Mouse (Mus musculus) lung, embryonic 14.5 days (tissue): ENCODE measurements around the gene Kif13a. TPM values are rescaled to one million over a fixed set of nuclear protein-coding genes. Genes with fewer than 3 reads are reported as not detected.

Experiments
- ATAC-seq: fragments of 200-750 bp; cut with Nextera tagmentation; 2 replicates; pipeline ENCODE4 v1.8.0; 2017; ENCODE audit warnings: mild to moderate bottlenecking, moderate TSS enrichment, moderate library complexity; ENCODE audit not compliant: insufficient read depth
- DNase-seq: peaks from one replicate; pipeline ENCODE4 v3.0.0-alpha.2; 2015
- H3K27ac ChIP-seq: fragments of 300-500 bp; sonication (generic); 2 replicates; pipeline ENCODE4 v1.5.1; 2014; ENCODE audit warnings: low read depth, mild to moderate bottlenecking, moderate library complexity
- H3K27me3 ChIP-seq: fragments of 300-500 bp; sonication (generic); 2 replicates; pipeline ENCODE4 v1.6.1; 2014; ENCODE audit warnings: low read length, control low read depth; ENCODE audit not compliant: insufficient read depth
- H3K36me3 ChIP-seq: fragments of 300-500 bp; sonication (generic); 2 replicates; pipeline ENCODE4 v1.6.1; 2014; ENCODE audit warnings: control low read depth; ENCODE audit not compliant: insufficient read depth
- H3K4me1 ChIP-seq: fragments of 300-500 bp; sonication (generic); 2 replicates; pipeline ENCODE4 v1.6.1; 2014; ENCODE audit warnings: antibody characterized with exemption, control low read depth; ENCODE audit not compliant: insufficient read depth
- H3K4me2 ChIP-seq: fragments of 300-500 bp; sonication (generic); 2 replicates; pipeline ENCODE4 v1.6.1; 2014; ENCODE audit warnings: mild to moderate bottlenecking
- H3K4me3 ChIP-seq: fragments of 300-500 bp; sonication (generic); 2 replicates; pipeline ENCODE4 v1.5.1; 2014; ENCODE audit warnings: low read depth, low read length
- H3K9ac ChIP-seq: fragments of 300-500 bp; sonication (generic); 2 replicates; pipeline ENCODE4 v1.6.1; 2014
- H3K9me3 ChIP-seq: fragments of 300-500 bp; sonication (generic); 2 replicates; pipeline ENCODE4 v1.6.1; 2016; ENCODE audit warnings: low read depth, low read length, control low read depth
- CTCF ChIP-seq: IDR thresholded peaks from 2 replicates; pipeline ENCODE4 v1.5.1; 2016; ENCODE audit warnings: antibody characterized with exemption, low read depth
- WGBS: fragments of 180-500 bp; shearing (Covaris S2); extraction: QIAGEN DNeasy Blood & Tissue Kit; methylation state at CpG from one replicate; pipeline ENCODE4 v1.1.7; 2014; 5-methylcytosine and 5-hydroxymethylcytosine counted together
- polyA plus RNA-seq: library from polyadenylated mRNA; unstranded; fragments of >200 nt; fragmentation: Nextera tagmentation; extraction: Ambion mirVana; gene quantifications from 2 replicates; pipeline ENCODE4 v1.2.1, GENCODE M21; 2014

Kif13a gene
- polyA plus RNA-seq, 1 experiment from 2014 or later: 40.4 TPM

DNA sequence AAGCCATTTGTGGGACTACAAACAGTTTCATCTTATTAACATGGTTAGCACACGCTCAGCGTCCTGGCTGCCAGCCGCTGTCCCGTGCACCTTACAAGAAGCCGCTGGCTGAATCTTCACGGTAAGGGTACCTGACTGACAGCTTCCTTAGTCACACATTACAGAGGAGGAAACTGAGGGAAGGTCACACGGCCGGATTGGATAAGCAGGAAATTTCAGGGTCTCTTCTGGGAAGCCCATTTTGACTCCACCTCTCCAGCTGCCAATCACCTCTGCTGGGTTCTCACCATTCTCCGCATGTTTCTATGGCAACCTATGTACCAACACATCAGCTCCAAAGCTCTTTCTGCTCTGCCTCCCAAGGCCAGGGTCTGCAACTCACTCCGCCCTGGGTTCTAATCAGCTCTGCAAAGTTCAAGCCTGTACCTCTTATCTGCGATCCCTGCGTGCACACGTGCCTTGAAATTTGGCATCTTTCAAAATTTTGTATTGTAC is 109.9 kb downstream of the Kif13a start:
- Histone ChIP-seq H3K9ac (no peak overlapping the region), H3K9me3 (no peaks in the 10 kb centered on the region), H3K4me2 (no peak overlapping the region), H3K4me1 (no peaks in the 10 kb centered on the region), H3K27ac (no peak overlapping the region), H3K27me3 (no peaks in the 10 kb centered on the region), H3K4me3 (no peak overlapping the region), H3K36me3 (peaks cover 53% of the 10 kb centered on the region)
- no peak for ATAC-seq
- 68% methylated on average over 13 of the region's 13 CpGs for WGBS
- no peak for DNase-seq
- TF ChIP-seq CTCF: no peak

- 29% methylated on average over 8 of the region's 8 CpGs for WGBS
- TF ChIP-seq CTCF: peak; percentile 15; the same call in 1 of the 2 replicates
- H3K9me3 ChIP-seq: no peaks in the 10 kb centered on the region
- H3K27ac ChIP-seq: no peak overlapping the region
- H3K4me2 ChIP-seq: no peak overlapping the region
- peaks cover 50% of the 10 kb centered on the region for H3K36me3 ChIP-seq
- ATAC-seq (no peak), DNase-seq (no peak)
- no peaks in the 10 kb centered on the region for H3K27me3 ChIP-seq
- H3K4me1 ChIP-seq: no peaks in the 10 kb centered on the region
- no peak overlapping the region for H3K9ac ChIP-seq
- no peak overlapping the region for H3K4me3 ChIP-seq
These were observed 110.4 kb downstream of the Kif13a start for GRCm38 (mm10) chr13:46819202-46819728.

GRCm38 (mm10) chr13:46818374-46818773 is 111.3 kb downstream of the Kif13a start:
- WGBS: 47% methylated on average over 9 of the region's 9 CpGs
- Histone ChIP-seq H3K27me3 (no peaks in the 10 kb centered on the region), H3K36me3 (peaks cover 50% of the 10 kb centered on the region), H3K4me2 (no peak overlapping the region), H3K4me1 (no peaks in the 10 kb centered on the region), H3K9me3 (no peaks in the 10 kb centered on the region), H3K4me3 (no peak overlapping the region), H3K27ac (no peak overlapping the region), H3K9ac (no peak overlapping the region)
- TF ChIP-seq CTCF: no peak
- DNase-seq: peak; percentile 37
- ATAC-seq: no peak

- no peak for DNase-seq
- ATAC-seq: no peak
- no peak overlapping the region for H3K4me3 ChIP-seq
- H3K9ac ChIP-seq: no peak overlapping the region
- H3K27me3 ChIP-seq: no peaks in the 10 kb centered on the region
- no peaks in the 10 kb centered on the region for H3K9me3 ChIP-seq
- no peak overlapping the region for H3K27ac ChIP-seq
- no peak overlapping the region for H3K4me2 ChIP-seq
- no peak for TF ChIP-seq CTCF
- H3K36me3 ChIP-seq: peaks cover 78% of the 10 kb centered on the region
- H3K4me1 ChIP-seq: no peaks in the 10 kb centered on the region
- WGBS: 88% methylated on average over 15 of the region's 15 CpGs
These were observed 117.0 kb downstream of the Kif13a start for GRCm38 (mm10) chr13:46812648-46813184.

- no peak overlapping the region for H3K4me2 ChIP-seq
- no peaks in the 10 kb centered on the region for H3K9me3 ChIP-seq
- no peak for TF ChIP-seq CTCF
- no peak overlapping the region for H3K9ac ChIP-seq
- H3K4me3 ChIP-seq: no peak overlapping the region
- H3K36me3 ChIP-seq: peaks cover 80% of the 10 kb centered on the region
- no peak for DNase-seq
- H3K27me3 ChIP-seq: no peaks in the 10 kb centered on the region
- no peak for ATAC-seq
- WGBS: 60% methylated on average over 9 of the region's 9 CpGs
- H3K27ac ChIP-seq: no peak overlapping the region
- H3K4me1 ChIP-seq: no peaks in the 10 kb centered on the region
These were observed 118.0 kb downstream of the Kif13a start for GRCm38 (mm10) chr13:46811696-46812095.

GRCm38 (mm10) chr13:46810613-46811012 is 119.1 kb downstream of the Kif13a start:
- Histone ChIP-seq H3K27ac (no peak overlapping the region), H3K4me2 (no peak overlapping the region), H3K4me3 (no peak overlapping the region), H3K36me3 (peaks cover 78% of the 10 kb centered on the region), H3K27me3 (no peaks in the 10 kb centered on the region), H3K9me3 (no peaks in the 10 kb centered on the region), H3K4me1 (no peaks in the 10 kb centered on the region), H3K9ac (no peak overlapping the region)
- WGBS: 98% methylated on average over 17 of the region's 17 CpGs
- no peak for ATAC-seq
- no peak for TF ChIP-seq CTCF
- no peak for DNase-seq

GRCm38 (mm10) chr13:46810098-46810497 is 119.6 kb downstream of the Kif13a start:
- peak; percentile 68 for DNase-seq
- H3K36me3 ChIP-seq: peaks cover 76% of the 10 kb centered on the region
- 92% methylated on average over 12 of the region's 12 CpGs for WGBS

More at GRCm38 (mm10) chr13:46810098-46810497, 119.6 kb downstream of the Kif13a start:
- no peak for ATAC-seq
- Histone ChIP-seq H3K4me3 (no peak overlapping the region), H3K9me3 (no peaks in the 10 kb centered on the region), H3K9ac (no peak overlapping the region), H3K27me3 (no peaks in the 10 kb centered on the region), H3K27ac (no peak overlapping the region), H3K4me2 (no peak overlapping the region), H3K4me1 (no peaks in the 10 kb centered on the region)
- TF ChIP-seq CTCF: peak; percentile 61
